Comparison of ENCODE assay signal across 27 mouse cellular contexts in the genomic region with DNA sequence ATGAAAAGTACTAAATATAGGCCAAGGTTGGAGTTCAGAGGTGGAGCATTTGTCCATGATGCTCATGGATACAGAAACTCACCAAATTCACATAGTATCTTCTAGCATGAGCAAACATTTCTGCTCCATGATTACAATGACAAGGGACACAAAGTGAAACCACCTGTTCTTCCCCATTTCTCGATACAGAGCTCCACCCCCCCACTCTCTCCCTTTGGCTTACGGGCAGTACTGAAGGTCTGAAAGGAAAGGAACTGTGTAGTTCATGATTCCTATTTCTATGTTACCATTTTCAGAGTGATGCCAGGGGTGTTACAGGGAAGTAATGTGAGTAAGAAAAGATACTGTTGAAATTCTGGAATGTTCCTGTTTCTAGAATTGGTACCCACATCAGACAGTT. TPM values are rescaled to one million over a fixed set of nuclear protein-coding genes. Genes with fewer than 3 reads are reported as not detected.
DNase-seq lines count a peak whose midpoint lies in the region; ATAC-seq lines count a peak whose summit lies in the region.
"Had no signal": no experiment of that assay in that cellular context is flagged by ENCODE, and none has a peak within 500 bp of the region (broad histone marks: within the 10 kb centered on the region; RNA-seq: fewer than 3 reads in every experiment).

No protein-coding gene starts in this region.

- H3K27me3 ChIP-seq in hindbrain, embryonic 10.5 days (ENCODE audit: insufficient read depth, poor library complexity, severe bottlenecking): no peaks in the 10 kb centered on the region
- H3K27me3 ChIP-seq: forebrain, embryonic 12.5 days; hindbrain, embryonic 12.5 days; kidney, embryonic 15.5 days; lung, embryonic 15.5 days; midbrain, embryonic 13.5 days; neural tube, embryonic 12.5 days; stomach, embryonic 15.5 days had no signal

- no peaks in the 10 kb centered on the region for H3K9me3 ChIP-seq in hindbrain, embryonic 10.5 days
- H3K9me3 ChIP-seq: embryonic facial prominence, embryonic 12.5 days; forebrain, embryonic 12.5 days; heart, embryonic 10.5 days; hindbrain, embryonic 12.5 days; kidney, embryonic 15.5 days; lung, embryonic 15.5 days; midbrain, embryonic 13.5 days; neural tube, embryonic 12.5 days; stomach, embryonic 15.5 days had no signal

- no peaks in the 10 kb centered on the region for H3K36me3 ChIP-seq in hindbrain, embryonic 10.5 days
- H3K36me3 ChIP-seq: embryonic facial prominence, embryonic 12.5 days; forebrain, embryonic 12.5 days; heart, embryonic 10.5 days; hindbrain, embryonic 12.5 days; kidney, embryonic 15.5 days; lung, embryonic 15.5 days; midbrain, embryonic 13.5 days; neural tube, embryonic 12.5 days; stomach, embryonic 15.5 days had no signal

- H3K27ac ChIP-seq in hindbrain, embryonic 10.5 days: no peak overlapping the region
- H3K27ac ChIP-seq: embryonic facial prominence, embryonic 12.5 days; forebrain, embryonic 12.5 days; heart, embryonic 10.5 days; hindbrain, embryonic 12.5 days; kidney, embryonic 15.5 days; liver, embryonic 14.5 days; lung, embryonic 15.5 days; macrophage; midbrain, embryonic 13.5 days; neural tube, embryonic 12.5 days; stomach, embryonic 15.5 days had no signal

- peak; percentile 82 for ATAC-seq in common myeloid progenitor, adult 5-6 weeks (replicated peaks; ENCODE audit: low read depth, poor library complexity, severe bottlenecking)
- ATAC-seq: activated CD4-positive, CD25-positive, alpha-beta regulatory T cell, adult 4 months; intestine, postnatal 0 days; midbrain, embryonic 13.5 days had no signal

- DNase-seq in 416B (ENCODE audit: low read depth): peak; percentile 53
- DNase-seq in B cell, adult 2 months: peak; percentile 23 to 48
- peak; percentile 5 to 19 for DNase-seq in monocyte, adult 2 months (ENCODE audit: low read depth in 1 of 2, low spot score in 2 of 2)
- no peak for DNase-seq in hindbrain, embryonic 10.5 days (ENCODE audit: low spot score)
- no peak for DNase-seq in Muller cell, postnatal 12 days (ENCODE audit: inconsistent ontology term)
- DNase-seq in adipocyte (ENCODE audit: low spot score): no peak
- DNase-seq: adrenal gland, postnatal 14 days; cerebellum, adult 9-11 months; gastrocnemius, postnatal 36 days; kidney, postnatal 36 days; retina, postnatal 1 day; thymus, postnatal 25 days had no signal

- 76% methylated on average over 2 of the region's 2 CpGs for WGBS in hindbrain, embryonic 10.5 days

- no peak overlapping the region for H3K4me3 ChIP-seq in hindbrain, embryonic 10.5 days
- H3K4me3 ChIP-seq: embryonic facial prominence, embryonic 12.5 days; erythroblast, embryonic 14.5 days; forebrain, embryonic 12.5 days; heart, embryonic 10.5 days; hindbrain, embryonic 12.5 days; kidney, embryonic 15.5 days; lung, embryonic 15.5 days; midbrain, embryonic 13.5 days; neural tube, embryonic 12.5 days; stomach, embryonic 15.5 days had no signal

- H3K4me1 ChIP-seq in hindbrain, embryonic 10.5 days (replicated peaks): no peaks in the 10 kb centered on the region
- H3K4me1 ChIP-seq: embryonic facial prominence, embryonic 12.5 days; forebrain, embryonic 12.5 days; heart, embryonic 10.5 days; hindbrain, embryonic 12.5 days; midbrain, embryonic 13.5 days; neural tube, embryonic 12.5 days had no signal

RNA-seq across cellular contexts. Expression of gene Hibadh, which starts 32.4 kb away (rescaled TPM):
- 57.6 and 70.8 TPM in 2 replicates for total RNA-seq in common myeloid progenitor, adult 5-6 weeks (2017)
- 71.8 and 77.8 TPM in 2 replicates for polyA plus RNA-seq in hindbrain, embryonic 10.5 days (2016; fragmentation: Nextera tagmentation; extraction: Ambion mirVana)

RNA-seq across cellular contexts. Expression of gene Tax1bp1, which starts 41.0 kb away (rescaled TPM):
- total RNA-seq in common myeloid progenitor, adult 5-6 weeks (2017): 300 and 329 TPM in 2 replicates
- polyA plus RNA-seq in hindbrain, embryonic 10.5 days (2016; fragmentation: Nextera tagmentation; extraction: Ambion mirVana): 107 and 127 TPM in 2 replicates

Comparison
In these comparisons a context has a peak if more than half of its experiments do, and no peak if none do; other contexts are left out.
1. DNase-seq: peak in 416B (single experiment), B cell, adult 2 months (2 of 2) and monocyte, adult 2 months (2 of 2); none in hindbrain, embryonic 10.5 days (single experiment), Muller cell, postnatal 12 days (single experiment) and adipocyte (single experiment).